Mouse (Mus musculus) cortical plate, adult 2 months (tissue): ENCODE data around the gene Uvrag. TPM values are rescaled to one million over a fixed set of nuclear protein-coding genes. Genes with fewer than 3 reads are reported as not detected.

ENCODE experiments used
- H3K27ac ChIP-seq: fragments of 200-500 bp; 2 replicates; pipeline ENCODE4 v1.5.1; 2012; ENCODE audit warnings: low read length, control low read depth, inconsistent platforms; ENCODE audit not compliant: insufficient read depth
- H3K4me1 ChIP-seq: fragments of 200-500 bp; 2 replicates; pipeline ENCODE4 v1.6.1; 2011; ENCODE audit warnings: low read length; ENCODE audit not compliant: control insufficient read depth, insufficient read depth
- H3K4me3 ChIP-seq: fragments of 200-500 bp; 2 replicates; pipeline ENCODE4 v1.5.1; 2011; ENCODE audit warnings: mild to moderate bottlenecking, low read length, control low read depth; ENCODE audit not compliant: insufficient read depth
- CTCF ChIP-seq: fragments of 200-500 bp; IDR thresholded peaks from 2 replicates; pipeline ENCODE4 v1.5.1; 2011; ENCODE audit warnings: mild to moderate bottlenecking, control low read depth, low read length; ENCODE audit not compliant: insufficient read depth; ENCODE audit errors: extremely low read depth
- POLR2A ChIP-seq: fragments of 200-500 bp; IDR thresholded peaks from 2 replicates; pipeline ENCODE4 v1.6.1; 2011; ENCODE audit warnings: mild to moderate bottlenecking, low read length, control low read depth; ENCODE audit not compliant: insufficient read depth; ENCODE audit errors: extremely low read depth
- polyA plus RNA-seq: library from polyadenylated mRNA; depleted of rRNA; stranded (reverse); fragments of >200 nt; gene quantifications from 2 replicates; pipeline ENCODE4 v1.2.3, GENCODE M21; 2012

Uvrag gene
- polyA plus RNA-seq, 1 experiment, result 18.0 TPM

DNA sequence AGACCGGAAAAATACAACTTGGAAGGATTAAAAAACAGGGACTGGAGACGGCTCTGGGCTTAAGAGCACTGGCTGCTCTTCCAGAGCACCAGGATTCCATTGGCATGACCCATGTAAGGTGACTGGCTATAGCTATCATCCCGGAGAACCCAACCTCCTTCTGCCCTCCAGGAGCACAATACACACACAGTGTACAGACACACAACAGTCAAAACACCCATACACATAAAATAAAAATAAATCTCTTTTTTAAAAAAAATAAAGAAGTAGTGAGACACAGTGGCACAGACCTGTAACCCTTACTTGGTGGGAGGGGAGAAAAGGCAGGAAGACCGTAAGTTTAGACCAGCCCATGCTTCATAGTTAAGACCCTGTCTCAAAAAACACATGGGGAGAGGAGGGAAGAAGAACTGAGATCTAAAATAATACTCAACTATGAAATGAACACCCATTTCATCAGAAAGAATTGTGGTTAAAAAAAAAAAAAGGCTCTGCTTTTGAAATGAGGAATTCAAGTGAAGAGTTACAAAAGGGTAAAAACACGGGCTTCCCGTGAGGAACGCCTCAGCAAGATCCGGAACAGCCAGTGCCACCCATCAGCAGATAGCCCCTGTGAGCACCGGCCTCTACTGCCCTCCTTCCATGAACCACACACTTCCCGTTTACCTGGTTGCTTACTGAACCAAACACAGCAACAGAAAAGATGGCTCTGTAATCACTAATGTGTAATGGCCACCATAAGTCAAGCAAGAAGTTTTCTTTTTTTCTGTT is 52.2 kb downstream of the Uvrag start:
- no peak overlapping the region for H3K27ac ChIP-seq
- no peak overlapping the region for H3K4me3 ChIP-seq
- peaks cover 3% of the 10 kb centered on the region for H3K4me1 ChIP-seq
- no peak for TF ChIP-seq CTCF
- no peak for TF ChIP-seq POLR2A

DNA sequence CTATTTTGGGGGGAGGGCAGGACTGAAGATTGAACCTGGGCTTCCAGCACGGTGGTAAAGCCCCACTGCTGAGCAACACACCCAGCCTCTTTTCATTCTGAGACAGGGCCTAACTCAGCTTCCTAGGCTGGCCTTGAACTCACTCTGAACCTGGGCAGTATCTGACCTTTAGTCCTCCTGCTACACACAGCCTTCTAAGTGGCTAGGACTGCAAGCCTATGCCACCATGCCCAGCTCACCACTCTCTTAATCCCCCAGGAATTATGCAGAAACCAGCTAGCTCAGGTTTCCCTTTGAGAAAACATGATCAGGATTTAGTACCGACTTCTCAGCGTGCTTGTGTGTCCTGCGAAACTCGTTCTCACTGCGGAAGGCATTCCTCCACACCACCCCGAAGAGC is 53.4 kb downstream of the Uvrag start:
- TF ChIP-seq POLR2A, result no peak
- TF ChIP-seq CTCF, result no peak
- H3K4me1 ChIP-seq, result peaks cover 3% of the 10 kb centered on the region
- H3K4me3 ChIP-seq, result no peak overlapping the region
- no peak overlapping the region for H3K27ac ChIP-seq

DNA sequence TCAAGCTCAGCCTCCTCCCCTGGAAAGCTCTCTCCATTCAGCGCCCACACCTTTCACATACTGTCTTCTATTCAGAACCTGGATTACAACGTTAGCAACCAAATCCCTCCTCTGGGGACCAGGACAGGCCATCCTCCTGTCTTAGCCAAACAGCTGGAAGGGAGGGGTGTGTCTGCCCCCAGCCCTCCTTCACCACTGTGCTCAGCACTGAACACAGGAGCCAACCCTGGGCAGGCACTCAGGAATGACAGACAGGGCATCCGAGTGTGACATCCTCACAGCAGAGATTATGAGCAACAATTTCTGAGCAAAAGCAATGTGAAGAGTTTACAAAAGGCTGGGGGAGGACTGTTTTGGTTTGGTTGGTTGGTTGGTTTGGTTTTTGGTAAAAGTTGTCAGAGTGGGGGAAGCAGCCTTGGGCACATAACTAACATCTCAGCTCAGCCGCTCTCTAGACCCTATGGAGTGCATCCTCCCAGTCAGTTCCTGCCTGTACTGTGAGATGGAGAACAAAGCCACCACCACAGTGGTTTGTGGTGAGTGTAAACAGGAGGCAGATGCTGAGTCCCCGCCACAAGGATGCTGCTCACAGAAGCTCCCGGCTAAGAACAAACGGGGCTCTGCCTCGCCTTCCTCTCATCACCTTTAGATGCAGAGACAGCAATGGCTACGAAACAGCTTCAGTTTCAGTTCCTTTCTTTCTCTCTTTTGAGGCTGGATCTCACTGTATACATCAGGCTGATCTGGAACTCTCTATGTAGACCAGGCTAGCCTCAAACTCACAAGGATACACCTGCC is 54.1 kb downstream of the Uvrag start:
- Histone ChIP-seq H3K4me3 (no peak overlapping the region), H3K27ac (no peak overlapping the region), H3K4me1 (peaks cover 3% of the 10 kb centered on the region)
- no peak for TF ChIP-seq CTCF
- TF ChIP-seq POLR2A, result no peak

DNA sequence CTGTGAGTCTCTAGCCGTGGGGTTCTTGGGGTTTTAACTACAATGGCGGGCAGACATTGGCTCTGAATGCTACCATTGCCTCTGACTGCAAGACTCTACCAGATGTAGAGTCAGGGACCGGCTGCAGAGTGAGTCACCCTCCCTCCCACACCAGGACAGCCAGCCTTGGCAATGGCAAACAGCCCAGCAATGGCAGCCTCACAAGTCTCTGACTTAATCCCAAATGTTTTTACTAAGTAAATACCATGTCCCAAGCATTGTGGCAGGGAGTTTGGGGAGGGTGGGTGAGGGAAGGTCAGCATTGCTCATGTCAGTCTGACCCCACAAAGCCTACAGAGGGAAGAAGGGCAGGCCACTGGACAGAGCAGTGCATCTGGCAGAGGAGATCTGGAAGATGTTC is 55.7 kb downstream of the Uvrag start:
- no peak overlapping the region for H3K4me3 ChIP-seq
- TF ChIP-seq POLR2A (no peak), CTCF (no peak)
- H3K4me1 ChIP-seq, result peaks cover 3% of the 10 kb centered on the region
- no peak overlapping the region for H3K27ac ChIP-seq

- Histone ChIP-seq H3K27ac (no peak overlapping the region), H3K4me1 (peaks cover 1% of the 10 kb centered on the region; the same call in 1 of the 2 replicates), H3K4me3 (no peak overlapping the region)
- peak; percentile 68 for TF ChIP-seq CTCF
- TF ChIP-seq POLR2A, result no peak
Measured at GRCm38 (mm10) chr7:99079522-99079921, 61.4 kb downstream of the Uvrag start.

GRCm38 (mm10) chr7:99078805-99079204 is 62.1 kb downstream of the Uvrag start:
- H3K4me3 ChIP-seq, result no peak overlapping the region
- H3K4me1 ChIP-seq, result peaks cover 1% of the 10 kb centered on the region; the same call in 1 of the 2 replicates
- TF ChIP-seq POLR2A, result no peak
- TF ChIP-seq CTCF, result no peak
- H3K27ac ChIP-seq, result no peak overlapping the region

DNA sequence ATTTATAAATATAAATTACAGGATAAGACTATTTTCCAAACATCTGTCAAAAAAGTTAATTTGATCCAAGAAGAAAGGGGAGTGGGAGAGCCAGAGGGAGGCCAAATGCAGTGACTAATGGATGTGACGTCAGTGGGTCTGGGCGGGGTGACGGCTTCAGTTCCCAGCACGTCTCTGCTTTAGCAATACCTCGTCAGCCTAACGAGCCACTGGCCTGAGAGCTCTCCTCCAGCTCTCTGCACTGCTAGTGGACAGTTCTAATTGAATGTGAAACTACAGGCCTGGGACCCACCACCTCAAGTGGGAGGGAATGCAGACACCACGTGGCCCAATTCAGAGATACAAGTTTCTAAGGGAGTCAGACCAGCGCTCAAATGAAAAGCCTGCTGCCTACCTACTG is 63.7 kb downstream of the Uvrag start:
- Histone ChIP-seq H3K27ac (no peak overlapping the region), H3K4me1 (peaks cover 1% of the 10 kb centered on the region; the same call in 1 of the 2 replicates), H3K4me3 (no peak overlapping the region)
- TF ChIP-seq POLR2A (no peak), CTCF (no peak)

GRCm38 (mm10) chr7:99075101-99075500 is 65.8 kb downstream of the Uvrag start:
- Histone ChIP-seq H3K4me1 (peaks cover 1% of the 10 kb centered on the region; the same call in 1 of the 2 replicates), H3K27ac (no peak overlapping the region), H3K4me3 (no peak overlapping the region)
- TF ChIP-seq POLR2A (no peak), CTCF (no peak)

DNA sequence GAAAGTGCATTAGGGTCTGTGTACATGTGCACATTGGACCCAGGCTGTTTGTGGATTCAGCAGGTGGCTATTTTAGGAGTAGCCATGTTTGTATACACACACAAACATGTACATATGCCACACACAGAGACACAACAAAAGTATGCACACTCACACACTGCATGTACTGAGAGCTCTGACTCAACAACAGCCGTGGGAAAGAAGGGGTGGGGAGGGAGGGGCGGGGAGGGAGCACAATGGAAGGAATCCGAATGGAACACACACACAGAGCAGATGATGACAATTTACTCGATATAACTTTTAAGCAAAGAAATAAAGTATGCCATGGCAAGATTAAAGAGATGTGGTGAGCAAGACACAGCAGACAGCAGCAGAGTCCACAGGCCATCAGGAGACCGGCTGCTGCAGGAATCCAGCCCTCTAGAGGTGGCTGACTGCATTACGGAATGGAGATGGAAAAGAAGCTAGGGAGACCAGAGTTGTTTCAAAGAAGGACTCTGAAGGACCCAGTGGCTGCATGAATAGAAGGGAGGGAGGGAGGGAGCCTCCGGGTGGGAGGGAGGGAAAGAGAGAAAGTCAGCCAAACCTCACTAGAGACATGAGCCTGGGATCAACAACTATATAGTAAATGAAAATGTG is 67.1 kb downstream of the Uvrag start:
- Histone ChIP-seq H3K4me3 (no peak overlapping the region), H3K27ac (no peak overlapping the region), H3K4me1 (no peaks in the 10 kb centered on the region)
- no peak for TF ChIP-seq POLR2A
- TF ChIP-seq CTCF, result peak; percentile 70
